Mouse (Mus musculus) inflammation-experienced regulatory T-cells (primary cell): ENCODE data around the gene Mthfd1l. TPM values are rescaled to one million over a fixed set of nuclear protein-coding genes. Genes with fewer than 3 reads are reported as not detected.

Experiments used
- polyA plus RNA-seq, 2 experiments: library from polyadenylated mRNA; unstranded; fragments of 100-300 nt; shearing (Covaris generic); gene quantifications; one replicate each; pipeline ENCODE4 v1.2.1; 2017

Mthfd1l gene
- polyA plus RNA-seq = 10 to 100 TPM; 28.3 to 33.2 TPM

DNA sequence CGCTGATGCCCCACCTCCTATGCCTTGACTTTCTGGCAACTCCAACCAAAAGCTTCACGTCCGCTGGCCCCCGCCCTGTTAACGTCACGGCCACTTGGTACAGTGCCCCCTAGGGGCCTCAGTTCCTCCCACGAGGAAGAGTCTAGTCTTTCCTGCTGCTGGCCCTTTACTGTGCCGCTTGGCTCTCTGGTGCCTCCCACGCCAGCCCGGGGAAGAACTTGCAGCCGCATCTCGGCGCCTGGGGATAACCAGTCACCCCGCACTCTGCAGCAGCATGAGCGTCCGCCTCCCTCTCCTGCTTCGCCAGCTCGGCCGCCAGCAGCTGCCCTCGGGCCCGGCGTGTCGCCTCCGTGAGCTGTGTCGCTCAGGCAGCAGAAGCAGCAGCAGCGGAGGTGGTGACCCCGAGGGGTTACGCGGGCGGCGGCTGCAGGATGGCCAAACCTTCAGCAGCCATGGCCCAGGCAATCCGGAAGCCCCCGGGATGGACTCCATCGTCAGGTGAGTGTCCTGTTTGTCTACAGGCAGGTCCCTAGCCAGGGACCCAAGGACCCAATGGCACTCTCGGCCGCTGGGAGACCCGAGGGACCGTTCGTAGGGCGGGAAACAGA is at the start of gene Mthfd1l:
TSS of gene Mthfd1l (plus strand) at position 138 of the 608 bp plus-strand sequence.

Other genes with a start within 250 kb of the Mthfd1l start
- 1 to 10 TPM; 1.0 to 1.5 TPM for gene Plekhg1, start 232.8 kb upstream of the Mthfd1l start, polyA plus RNA-seq